Mouse (Mus musculus): ENCODE results near the gene Serpina3a. TPM values are rescaled to one million over a fixed set of nuclear protein-coding genes. Genes with fewer than 3 reads are reported as not detected.

Gene Serpina3a
- polyA plus RNA-seq, 1 experiment from 2014 or later: not detected

DNA sequence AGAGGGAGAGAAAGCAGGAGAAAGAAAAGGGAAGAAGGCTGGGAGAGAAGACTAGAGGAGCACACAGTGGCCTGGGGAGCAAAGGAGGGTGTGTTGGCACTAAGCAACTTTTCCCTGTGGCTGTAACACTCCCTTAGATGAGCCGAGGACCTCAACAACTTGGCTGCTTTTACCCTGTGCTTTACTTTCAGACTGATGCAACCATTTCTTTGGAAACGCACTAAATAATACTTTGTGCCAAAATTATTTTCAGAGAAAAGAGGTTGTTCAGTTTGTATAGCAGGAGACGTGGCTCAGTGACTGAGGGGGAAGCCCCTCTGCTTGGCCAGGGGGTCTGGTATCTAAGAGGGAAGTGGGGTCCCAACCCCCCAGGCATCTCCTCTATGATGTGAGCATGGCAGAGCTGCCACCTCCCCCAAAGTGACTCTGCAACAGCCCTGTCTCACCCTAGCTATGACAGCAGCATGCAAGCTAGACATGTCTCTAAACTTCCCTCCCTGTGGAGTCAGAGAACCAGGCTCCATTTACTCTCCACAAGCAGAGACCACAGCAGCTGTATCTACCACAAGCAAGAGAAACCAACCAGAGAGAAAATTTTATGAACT, 40.6 kb downstream of the Serpina3a start:
- Histone ChIP-seq H3K4me2 (replicated peaks; ENCODE audit: low read depth, low read length) (no peak overlapping the region), H3K27ac (ENCODE audit: low read depth, low read length) (no peak overlapping the region), H3K9me3 (ENCODE audit: control insufficient read depth, low read length) (no peaks in the 10 kb centered on the region), H3K36me3 (ENCODE audit: control insufficient read depth, insufficient read depth, low read length) (no peaks in the 10 kb centered on the region), H3K4me3 (ENCODE audit: low read depth, low read length) (no peak overlapping the region), H3K4me1 (replicated peaks; ENCODE audit: control insufficient read depth, insufficient read depth, low read length) (no peaks in the 10 kb centered on the region), H3K27me3 (ENCODE audit: control insufficient read depth, insufficient read depth, low read length) (no peaks in the 10 kb centered on the region), H3K9ac (ENCODE audit: low read depth, low read length) (no peak overlapping the region)
- WGBS: 90% methylated on average over 3 of the region's 3 CpGs
- ATAC-seq (ENCODE audit: low FRiP score): no peak
- DNase-seq (ENCODE audit: low spot score): no peak

DNA sequence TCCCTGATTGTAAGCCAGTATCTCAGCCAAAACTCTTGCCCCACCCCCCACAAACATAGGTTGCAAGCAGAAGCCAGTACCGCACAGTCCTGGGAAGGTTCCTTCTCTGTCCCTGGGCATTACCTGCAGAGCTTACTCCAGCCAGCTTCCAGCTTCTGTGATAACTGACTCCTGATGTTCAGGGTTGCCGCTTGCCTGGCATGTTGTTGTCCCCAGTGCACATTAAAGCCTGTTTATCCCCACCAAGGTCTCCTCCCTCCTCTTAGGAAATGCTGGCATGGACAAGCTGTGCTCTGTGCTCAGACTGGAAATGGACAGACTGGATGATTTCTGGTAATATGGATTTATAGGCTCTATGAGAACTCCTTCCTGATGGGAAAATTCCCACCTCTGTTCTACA, 41.1 kb downstream of the Serpina3a start, which contains the start of gene Serpina3c:
Gene Serpina3c, minus strand, starts transcription at position 215 of the 400 bp plus-strand sequence.
- Histone ChIP-seq H3K9ac (ENCODE audit: low read depth, low read length) (no peak within 1 kb of the TSS), H3K4me2 (replicated peaks; ENCODE audit: low read depth, low read length) (no peak within 1 kb of the TSS), H3K4me3 (ENCODE audit: low read depth, low read length) (no peak within 1 kb of the TSS), H3K4me1 (replicated peaks; ENCODE audit: control insufficient read depth, insufficient read depth, low read length) (no peaks in the 10 kb centered on the region), H3K36me3 (ENCODE audit: control insufficient read depth, insufficient read depth, low read length) (no peaks in the 10 kb centered on the region), H3K27ac (ENCODE audit: low read depth, low read length) (no peak within 1 kb of the TSS), H3K9me3 (ENCODE audit: control insufficient read depth, low read length) (no peaks in the 10 kb centered on the region), H3K27me3 (ENCODE audit: control insufficient read depth, insufficient read depth, low read length) (no peaks in the 10 kb centered on the region)
- 92% methylated on average over 2 of the region's 2 CpGs for WGBS
- DNase-seq (ENCODE audit: low spot score) (no peak), ATAC-seq (ENCODE audit: low FRiP score) (no peak)

Other genes with a start within 250 kb of the Serpina3a start
- gene Serpina1a, start 249.2 kb upstream of the Serpina3a start, polyA plus RNA-seq (2014; fragmentation: Nextera tagmentation; extraction: Ambion mirVana): not detected in 2 replicates
- gene Serpina1c, start 207.8 kb upstream of the Serpina3a start, polyA plus RNA-seq (2014; fragmentation: Nextera tagmentation; extraction: Ambion mirVana): not detected in 2 replicates
- gene Serpina1e, start 153.7 kb upstream of the Serpina3a start, polyA plus RNA-seq (2014; fragmentation: Nextera tagmentation; extraction: Ambion mirVana): not detected in 2 replicates
- not detected in 2 replicates for gene Serpina11, start 122.8 kb upstream of the Serpina3a start, polyA plus RNA-seq (2014; fragmentation: Nextera tagmentation; extraction: Ambion mirVana)
- gene Serpina9, start 99.0 kb upstream of the Serpina3a start, polyA plus RNA-seq (2014; fragmentation: Nextera tagmentation; extraction: Ambion mirVana): not detected in 2 replicates
- not detected in 2 replicates for gene Serpina12, start 68.3 kb upstream of the Serpina3a start, polyA plus RNA-seq (2014; fragmentation: Nextera tagmentation; extraction: Ambion mirVana)
- gene Serpina5, start 11.6 kb upstream of the Serpina3a start, polyA plus RNA-seq (2014; fragmentation: Nextera tagmentation; extraction: Ambion mirVana): not detected in 2 replicates
- gene Serpina3b, start 15.3 kb downstream of the Serpina3a start, polyA plus RNA-seq (2014; fragmentation: Nextera tagmentation; extraction: Ambion mirVana): not detected in 2 replicates
- not detected in 2 replicates for gene Serpina3c, start 41.1 kb downstream of the Serpina3a start, polyA plus RNA-seq (2014; fragmentation: Nextera tagmentation; extraction: Ambion mirVana)
- gene Serpina3f, start 101.8 kb downstream of the Serpina3a start, polyA plus RNA-seq (2014; fragmentation: Nextera tagmentation; extraction: Ambion mirVana): 0.28 and 0.37 TPM in 2 replicates
- gene Serpina3g, start 123.5 kb downstream of the Serpina3a start, polyA plus RNA-seq (2014; fragmentation: Nextera tagmentation; extraction: Ambion mirVana): 0.14 and 0.47 TPM in 2 replicates
- gene Serpina3i, start 150.4 kb downstream of the Serpina3a start, polyA plus RNA-seq (2014; fragmentation: Nextera tagmentation; extraction: Ambion mirVana): 0.40 TPM in 1 of 2 replicates, not detected in the other
- gene Serpina3j, start 201.8 kb downstream of the Serpina3a start, polyA plus RNA-seq (2014; fragmentation: Nextera tagmentation; extraction: Ambion mirVana): not detected in 2 replicates
- gene Serpina3k, start 225.8 kb downstream of the Serpina3a start, polyA plus RNA-seq (2014; fragmentation: Nextera tagmentation; extraction: Ambion mirVana): not detected in 2 replicates
- gene Serpina3m, start 225.8 kb downstream of the Serpina3a start, polyA plus RNA-seq (2014; fragmentation: Nextera tagmentation; extraction: Ambion mirVana): not detected in 2 replicates